Comparison of ENCODE assay signal across 23 mouse cellular contexts in the genomic region with DNA sequence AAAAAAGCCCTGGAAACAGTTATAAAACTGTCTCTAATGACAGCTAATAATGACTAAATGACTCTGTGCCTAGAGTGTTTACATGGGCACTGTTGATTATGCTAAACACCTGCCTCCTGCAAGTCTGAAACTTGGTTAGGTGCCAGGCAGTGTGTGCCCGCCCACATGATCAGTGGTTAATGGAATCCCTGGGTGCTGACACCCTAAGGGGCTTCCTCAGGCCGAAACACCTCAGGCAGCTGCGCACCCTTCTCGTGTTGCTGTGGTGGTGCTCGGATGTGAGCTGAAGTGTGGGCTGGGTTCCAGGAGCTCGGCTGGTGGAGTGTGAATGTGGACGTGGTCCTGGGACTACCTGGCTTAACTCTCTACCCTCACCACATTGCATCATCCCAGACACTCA. TPM values are rescaled to one million over a fixed set of nuclear protein-coding genes. Genes with fewer than 3 reads are reported as not detected.
DNase-seq lines count a peak whose midpoint lies in the region; ATAC-seq and TF ChIP-seq lines count a peak whose summit lies in the region.
"Had no signal": no experiment of that assay in that cellular context is flagged by ENCODE, and none has a peak within 500 bp of the region (broad histone marks: within the 10 kb centered on the region; RNA-seq: fewer than 3 reads in every experiment).

No protein-coding gene starts in this region.

- H3K9ac ChIP-seq in hindbrain, postnatal 0 days (replicated peaks; ENCODE audit: low read length): no peak overlapping the region
- no peak overlapping the region for H3K9ac ChIP-seq in hindbrain, embryonic 12.5 days
- no peak overlapping the region for H3K9ac ChIP-seq in lung, postnatal 0 days (replicated peaks; ENCODE audit: low read depth)
- H3K9ac ChIP-seq in forebrain, embryonic 14.5 days (ENCODE audit: low read length): no peak overlapping the region
- H3K9ac ChIP-seq in intestine, postnatal 0 days (ENCODE audit: low read depth, low read length): no peak overlapping the region
- H3K9ac ChIP-seq: limb, embryonic 13.5 days; liver, embryonic 15.5 days had no signal

- 44% methylated on average over 7 of the region's 7 CpGs for WGBS in hindbrain, postnatal 0 days
- WGBS in hindbrain, embryonic 12.5 days: 75% methylated on average over 7 of the region's 7 CpGs
- 33% methylated on average over 7 of the region's 7 CpGs for WGBS in lung, postnatal 0 days
- 67% methylated on average over 7 of the region's 7 CpGs for WGBS in forebrain, embryonic 14.5 days
- whole genome bisulfite sequencing in intestine, postnatal 0 days: 32% methylated on average over 7 of the region's 7 CpGs

- no peak overlapping the region for H3K4me3 ChIP-seq in hindbrain, postnatal 0 days (ENCODE audit: low read length)
- H3K4me3 ChIP-seq in hindbrain, embryonic 12.5 days: no peak overlapping the region
- H3K4me3 ChIP-seq in lung, postnatal 0 days (ENCODE audit: low read depth, low read length): no peak overlapping the region
- no peak overlapping the region for H3K4me3 ChIP-seq in forebrain, embryonic 14.5 days (ENCODE audit: low read depth, low read length)
- no peak overlapping the region for H3K4me3 ChIP-seq in intestine, postnatal 0 days (ENCODE audit: low read depth, low read length)
- H3K4me3 ChIP-seq: erythroblast, embryonic 14.5 days; heart, embryonic 10.5 days; layer of hippocampus, adult 2 months; left cerebral cortex, adult 2 months; limb, embryonic 13.5 days; liver, embryonic 15.5 days; megakaryocyte, embryonic 14.5 days had no signal

- no peak for DNase-seq in hindbrain, postnatal 0 days (ENCODE audit: low spot score)
- DNase-seq in lung, postnatal 36 days: peak; percentile 3
- DNase-seq in lung, postnatal 0 days (ENCODE audit: low spot score): no peak
- DNase-seq in forebrain, embryonic 14.5 days (ENCODE audit: low spot score): peak; percentile 19
- DNase-seq in ovary, postnatal 14 days (ENCODE audit: low spot score): no peak
- no peak for DNase-seq in urinary bladder, postnatal 36 days (ENCODE audit: low spot score in 2 of 2)
- DNase-seq: gastrocnemius, postnatal 25 days; heart, postnatal 14 days; lung, postnatal 10 days; right cerebral cortex, adult 18-20 months; thymus, postnatal 4 days had no signal

- no peaks in the 10 kb centered on the region for H3K9me3 ChIP-seq in hindbrain, postnatal 0 days (ENCODE audit: low read length)
- no peaks in the 10 kb centered on the region for H3K9me3 ChIP-seq in hindbrain, embryonic 12.5 days (replicated peaks)
- H3K9me3 ChIP-seq in lung, postnatal 0 days (ENCODE audit: low read length): no peaks in the 10 kb centered on the region
- no peaks in the 10 kb centered on the region for H3K9me3 ChIP-seq in forebrain, embryonic 14.5 days (replicated peaks; ENCODE audit: control insufficient read depth, low read length)
- H3K9me3 ChIP-seq in intestine, postnatal 0 days (ENCODE audit: control insufficient read depth): no peaks in the 10 kb centered on the region
- H3K9me3 ChIP-seq: heart, embryonic 10.5 days; limb, embryonic 13.5 days; liver, embryonic 15.5 days; megakaryocyte, embryonic 14.5 days had no signal

- H3K4me2 ChIP-seq in hindbrain, postnatal 0 days (ENCODE audit: low read depth, low read length): no peak overlapping the region
- H3K4me2 ChIP-seq in hindbrain, embryonic 12.5 days (replicated peaks): no peak overlapping the region
- H3K4me2 ChIP-seq in lung, postnatal 0 days (replicated peaks; ENCODE audit: low read depth, low read length): no peak overlapping the region
- no peak overlapping the region for H3K4me2 ChIP-seq in forebrain, embryonic 14.5 days (ENCODE audit: low read length)
- H3K4me2 ChIP-seq in intestine, postnatal 0 days (replicated peaks; ENCODE audit: low read depth): no peak overlapping the region
- H3K4me2 ChIP-seq: limb, embryonic 13.5 days; liver, embryonic 15.5 days had no signal

- TF ChIP-seq EP300 in lung, postnatal 0 days (IDR thresholded peaks at IDR 0.05): no peak

- H3K36me3 ChIP-seq in hindbrain, postnatal 0 days (ENCODE audit: insufficient read depth, low read length): peaks cover 24% of the 10 kb centered on the region
- 0 out of 2 replicates have a peak, but pooled peaks cover 16% of the 10 kb centered on the region for H3K36me3 ChIP-seq in hindbrain, embryonic 12.5 days
- H3K36me3 ChIP-seq in lung, postnatal 0 days (ENCODE audit: insufficient read depth, low read length): no peaks in the 10 kb centered on the region
- H3K36me3 ChIP-seq in forebrain, embryonic 14.5 days (ENCODE audit: control insufficient read depth, insufficient read depth, low read length): peaks cover 26% of the 10 kb centered on the region
- no peaks in the 10 kb centered on the region for H3K36me3 ChIP-seq in intestine, postnatal 0 days (ENCODE audit: control insufficient read depth, insufficient read depth)
- H3K36me3 ChIP-seq: limb, embryonic 13.5 days; liver, embryonic 15.5 days had no signal

- no peaks in the 10 kb centered on the region for H3K27me3 ChIP-seq in hindbrain, postnatal 0 days (ENCODE audit: insufficient read depth, low read length)
- no peaks in the 10 kb centered on the region for H3K27me3 ChIP-seq in hindbrain, embryonic 12.5 days
- H3K27me3 ChIP-seq in lung, postnatal 0 days (replicated peaks; ENCODE audit: insufficient read depth, low read length): no peaks in the 10 kb centered on the region
- H3K27me3 ChIP-seq in forebrain, embryonic 14.5 days (replicated peaks; ENCODE audit: control insufficient read depth, insufficient read depth, low read length): no peaks in the 10 kb centered on the region
- no peaks in the 10 kb centered on the region for H3K27me3 ChIP-seq in intestine, postnatal 0 days (replicated peaks; ENCODE audit: control insufficient read depth, insufficient read depth, low read length)
- H3K27me3 ChIP-seq: limb, embryonic 13.5 days; liver, embryonic 15.5 days had no signal

- no peaks in the 10 kb centered on the region for H3K4me1 ChIP-seq in hindbrain, postnatal 0 days (ENCODE audit: insufficient read depth, low read length)
- no peaks in the 10 kb centered on the region for H3K4me1 ChIP-seq in hindbrain, embryonic 12.5 days
- H3K4me1 ChIP-seq in lung, postnatal 0 days (ENCODE audit: insufficient read depth, low read depth, low read length): no peaks in the 10 kb centered on the region
- no peaks in the 10 kb centered on the region for H3K4me1 ChIP-seq in forebrain, embryonic 14.5 days (ENCODE audit: control insufficient read depth, insufficient read depth, low read length)
- H3K4me1 ChIP-seq in intestine, postnatal 0 days (replicated peaks; ENCODE audit: control insufficient read depth, insufficient read depth, low read length): no peaks in the 10 kb centered on the region
- H3K4me1 ChIP-seq: liver, embryonic 15.5 days; megakaryocyte, embryonic 14.5 days had no signal

- ATAC-seq in hindbrain, postnatal 0 days: peak; percentile 43
- no peak for ATAC-seq in hindbrain, embryonic 12.5 days (ENCODE audit: low FRiP score)
- ATAC-seq in lung, postnatal 0 days: no peak
- 0 out of 2 replicates have a peak, but pooled peaks have one; percentile 32 for ATAC-seq in forebrain, embryonic 14.5 days
- ATAC-seq in intestine, postnatal 0 days: peak; percentile 38
- ATAC-seq: inflammation-experienced regulatory T-cells, adult 6 months had no signal

- H3K27ac ChIP-seq in hindbrain, postnatal 0 days: no peak overlapping the region
- no peak overlapping the region for H3K27ac ChIP-seq in hindbrain, embryonic 12.5 days
- no peak overlapping the region for H3K27ac ChIP-seq in lung, postnatal 0 days (ENCODE audit: low read length)
- no peak overlapping the region for H3K27ac ChIP-seq in forebrain, embryonic 14.5 days (ENCODE audit: low read depth, low read length)
- H3K27ac ChIP-seq in intestine, postnatal 0 days (ENCODE audit: low read depth, low read length): no peak overlapping the region
- H3K27ac ChIP-seq: heart, embryonic 10.5 days; layer of hippocampus, adult 2 months; left cerebral cortex, adult 2 months; limb, embryonic 13.5 days; liver, embryonic 15.5 days had no signal

- no peak for TF ChIP-seq CTCF in hindbrain, postnatal 0 days (IDR thresholded peaks at IDR 0.05; ENCODE audit: low read depth)
- TF ChIP-seq CTCF in lung, postnatal 0 days (IDR thresholded peaks at IDR 0.05): no peak
- no peak for TF ChIP-seq CTCF in intestine, postnatal 0 days (IDR thresholded peaks at IDR 0.05; ENCODE audit: low read depth)

RNA-seq across cellular contexts. Expression of gene Prss35, which starts 33.9 kb away (rescaled TPM):
- 5.0 and 8.6 TPM in 2 replicates for total RNA-seq in hindbrain, postnatal 0 days (2014; rRNA removed)
- 9.6 and 10.8 TPM in 2 replicates for polyA plus RNA-seq in hindbrain, postnatal 0 days (2015; fragmentation: Nextera tagmentation; extraction: Ambion mirVana)
- polyA plus RNA-seq in hindbrain, embryonic 12.5 days (2016; fragmentation: Nextera tagmentation; extraction: Ambion mirVana): 5.6 and 7.1 TPM in 2 replicates
- 18.0 and 29.2 TPM in 2 replicates for polyA plus RNA-seq in lung, postnatal 0 days (2015; fragmentation: Nextera tagmentation; extraction: Ambion mirVana)
- polyA plus RNA-seq in forebrain, embryonic 14.5 days (2014; fragmentation: Nextera tagmentation; extraction: Ambion mirVana): 0.84 and 1.3 TPM in 2 replicates
- 4.8 TPM in 2 replicates for polyA plus RNA-seq in intestine, postnatal 0 days (2015; fragmentation: Nextera tagmentation; extraction: Ambion mirVana)
- total RNA-seq: monocyte, adult 5-6 weeks had no signal
- polyA plus RNA-seq: erythroblast, embryonic 14.5 days; inflammation-experienced regulatory T-cells, adult 6 months; small intestine, adult 2 months had no signal

Comparison
In these comparisons a context has a peak if more than half of its experiments do, and no peak if none do; other contexts are left out.
1. ATAC-seq: peak in hindbrain, postnatal 0 days (single experiment), forebrain, embryonic 14.5 days (single experiment) and intestine, postnatal 0 days (single experiment); none in hindbrain, embryonic 12.5 days (single experiment) and lung, postnatal 0 days (single experiment).
2. DNase-seq: peak in lung, postnatal 36 days (single experiment) and forebrain, embryonic 14.5 days (single experiment); none in hindbrain, postnatal 0 days (single experiment), lung, postnatal 0 days (single experiment), ovary, postnatal 14 days (single experiment) and urinary bladder, postnatal 36 days (0 of 2).